Mouse (Mus musculus): ENCODE measurements at regions not wholly inside any gene's neighbourhood (a gene's known extent, or its start where the extent isn't known, plus 50 kb on each side); places are given as distances from the start of the nearest gene placed in this dataset.

DNA sequence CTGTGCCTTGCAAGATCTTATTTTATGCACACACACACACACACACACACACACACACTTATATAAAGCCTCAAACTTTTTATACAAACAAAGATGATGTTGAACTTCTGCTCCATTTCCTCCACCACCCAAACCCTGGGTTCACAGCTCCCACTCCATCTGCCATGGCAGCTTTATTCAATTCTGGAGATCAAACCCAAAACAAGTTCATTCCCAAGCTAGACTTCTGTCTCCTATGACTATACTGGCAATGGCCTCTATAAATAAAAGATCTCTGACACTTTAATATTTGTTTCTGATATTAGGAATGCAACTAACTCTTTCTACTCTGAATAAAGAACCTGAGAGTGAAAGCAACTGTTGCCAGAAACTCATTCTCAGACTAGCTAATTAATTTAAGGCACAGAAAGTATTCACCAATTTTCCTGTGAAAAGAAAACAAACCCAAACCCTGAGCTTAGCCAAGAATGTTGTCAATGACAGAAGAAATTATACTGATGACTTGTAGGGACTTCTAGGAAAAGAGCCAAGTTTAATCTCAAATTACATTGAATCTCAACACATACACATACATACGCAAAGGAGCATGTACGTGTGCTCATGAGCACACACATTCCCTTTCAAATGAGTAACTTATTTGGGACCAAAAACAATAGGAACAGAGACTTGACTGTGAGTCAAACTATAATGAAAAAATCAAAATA lies 695.1 kb upstream of the 4930412O13Rik start:
- DNase-seq, result no peak

DNA sequence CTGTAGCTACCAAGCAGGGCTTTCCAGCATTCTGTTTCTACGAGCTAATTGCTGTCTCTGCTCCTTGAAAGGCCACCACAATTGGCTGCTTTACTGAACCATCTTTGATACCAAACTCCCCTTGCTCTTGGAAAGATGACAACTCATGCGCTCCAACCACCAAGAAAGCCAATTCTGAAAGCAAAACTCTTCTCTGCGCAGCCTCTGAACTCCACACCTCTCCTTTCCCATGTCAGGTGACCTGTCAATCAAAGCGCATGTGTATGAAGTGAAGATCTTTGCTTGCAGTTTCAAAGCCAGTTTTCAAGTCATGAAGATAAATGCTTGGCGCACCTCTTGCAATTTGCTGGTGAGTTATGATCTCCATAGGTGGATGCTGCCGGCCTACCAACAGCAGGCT lies 687.9 kb upstream of the 4930412O13Rik start:
- no peak for DNase-seq

DNA sequence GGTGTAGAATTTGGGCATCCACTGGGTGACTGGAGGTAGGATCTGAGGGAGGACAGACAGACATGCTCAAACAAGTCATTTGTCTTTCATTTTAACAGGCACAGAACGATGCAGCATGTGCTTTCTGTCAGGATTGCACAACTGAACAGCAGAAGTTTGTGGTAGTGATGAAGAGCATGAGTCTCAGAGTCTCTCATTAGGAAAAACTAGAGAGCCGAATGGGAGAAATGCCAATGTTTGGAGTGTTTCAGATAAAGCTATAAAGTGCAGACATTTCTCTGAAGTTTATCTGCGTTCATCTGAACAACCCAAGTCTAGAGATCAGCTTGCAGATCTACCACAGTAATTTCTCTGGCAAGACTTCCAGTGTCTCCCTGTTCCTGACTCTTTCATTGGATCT lies 684.0 kb upstream of the 4930412O13Rik start:
- DNase-seq, result no peak

DNA sequence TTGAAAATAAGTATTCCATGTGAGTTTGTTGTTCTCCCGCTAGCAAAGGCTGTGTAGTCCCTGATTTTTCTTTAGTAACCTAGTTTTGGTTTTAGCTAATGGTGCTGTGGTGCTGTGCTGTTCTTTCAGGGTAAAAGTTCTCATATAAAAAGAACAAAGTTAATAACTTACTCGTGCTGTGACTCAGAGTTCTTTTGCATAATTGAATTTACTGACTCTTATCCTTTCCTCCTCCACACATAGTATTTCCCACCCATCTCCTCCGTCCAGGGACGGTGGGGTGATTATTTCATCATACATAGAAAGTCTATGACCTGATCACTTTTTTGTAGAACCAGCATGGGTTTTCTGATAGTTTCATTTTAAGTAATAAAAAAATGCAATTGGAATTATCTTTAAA lies 673.1 kb upstream of the 4930412O13Rik start:
- no peak for DNase-seq

All from lung, adult 18-20 months (tissue).